Mouse (Mus musculus) inflammation-experienced regulatory T-cells, adult 6 months (primary cell): ENCODE measurements around the gene Pacsin3. TPM values are rescaled to one million over a fixed set of nuclear protein-coding genes. Genes with fewer than 3 reads are reported as not detected.

Experiments used
- ATAC-seq: one replicate; pipeline ENCODE4 v1.8.0; 2017
- polyA plus RNA-seq, 3 experiments: library from polyadenylated mRNA; unstranded; fragments of 100-300 nt; shearing (Covaris generic); gene quantifications; one replicate each; pipeline ENCODE4 v1.2.1; 2017

Gene Pacsin3
- under 1 TPM in 1 of 3 experiments, not detected in 2; 0.98 TPM for polyA plus RNA-seq

DNA sequence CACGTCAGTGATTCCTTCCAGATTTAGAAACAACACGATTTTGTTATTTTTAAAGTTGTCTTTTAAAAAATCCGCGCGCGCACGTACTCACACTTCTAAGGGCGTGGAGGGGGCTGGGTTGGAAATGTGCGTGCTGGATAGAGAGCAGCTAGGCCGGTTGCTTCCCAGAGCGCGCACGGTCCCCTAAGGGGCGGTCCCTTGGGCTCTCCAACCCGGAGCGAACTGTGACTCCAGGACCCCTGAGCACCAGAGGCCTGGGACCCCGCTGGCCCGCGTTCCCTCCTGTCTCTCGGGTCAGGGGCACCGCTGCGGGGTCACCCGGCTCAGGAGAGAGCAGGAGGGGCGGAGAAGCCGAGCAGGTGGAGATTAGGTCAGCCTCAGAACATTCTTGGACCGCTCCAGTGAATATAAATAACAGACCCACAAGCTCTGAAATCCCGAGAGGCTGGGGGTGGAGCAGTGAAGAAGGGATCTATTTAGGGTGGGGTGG lies at the start of gene Pacsin3:
Pacsin3 (plus strand) TSS at position 294 of the 490 bp plus-strand sequence.
- ATAC-seq: peak; percentile 8

DNA sequence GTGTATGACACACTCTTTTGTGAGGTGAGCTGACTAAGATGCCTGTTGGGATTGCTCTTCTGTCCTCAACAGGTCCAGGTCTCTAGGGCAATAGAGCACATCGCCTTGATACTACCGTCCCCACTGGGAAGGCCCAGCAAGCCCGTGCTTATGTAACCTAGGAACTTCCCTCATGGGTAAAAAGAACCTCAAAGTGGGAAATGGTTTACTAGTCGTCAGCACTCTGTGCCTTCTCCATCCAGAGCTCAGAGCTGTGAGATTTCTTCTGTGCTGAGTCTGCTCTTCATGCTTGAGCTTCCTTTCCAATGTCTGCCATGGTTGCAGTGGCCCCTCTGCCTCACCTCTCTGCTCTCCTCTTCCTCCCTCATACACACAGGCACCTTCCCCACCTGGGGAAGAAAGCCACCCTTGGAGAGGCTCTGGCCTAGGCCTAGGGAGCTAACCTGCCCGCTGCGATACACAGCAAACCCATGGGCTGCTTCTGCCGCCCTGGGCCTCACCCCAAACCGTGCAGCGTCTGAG lies 49.4 kb upstream of the Pacsin3 start:
- ATAC-seq: no peak

DNA sequence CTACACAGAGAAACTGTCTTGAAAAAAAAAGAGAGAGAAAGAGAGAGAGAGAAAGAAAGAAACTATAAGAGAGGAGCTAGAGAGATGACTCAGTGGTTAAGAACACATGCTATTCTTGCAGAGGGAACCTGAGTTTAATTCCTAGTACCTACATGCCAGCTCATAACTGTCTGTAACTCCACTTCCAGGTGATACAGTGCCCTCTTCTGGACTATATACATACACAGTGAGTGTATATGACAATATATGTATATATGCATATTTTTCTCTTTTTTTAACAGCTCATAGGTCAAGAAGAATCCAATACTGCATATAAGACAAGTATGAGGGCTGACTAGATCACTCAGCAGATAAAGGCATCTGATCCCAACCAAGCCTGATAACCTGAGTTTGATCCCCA lies 42.4 kb upstream of the Pacsin3 start:
- ATAC-seq: no peak

DNA sequence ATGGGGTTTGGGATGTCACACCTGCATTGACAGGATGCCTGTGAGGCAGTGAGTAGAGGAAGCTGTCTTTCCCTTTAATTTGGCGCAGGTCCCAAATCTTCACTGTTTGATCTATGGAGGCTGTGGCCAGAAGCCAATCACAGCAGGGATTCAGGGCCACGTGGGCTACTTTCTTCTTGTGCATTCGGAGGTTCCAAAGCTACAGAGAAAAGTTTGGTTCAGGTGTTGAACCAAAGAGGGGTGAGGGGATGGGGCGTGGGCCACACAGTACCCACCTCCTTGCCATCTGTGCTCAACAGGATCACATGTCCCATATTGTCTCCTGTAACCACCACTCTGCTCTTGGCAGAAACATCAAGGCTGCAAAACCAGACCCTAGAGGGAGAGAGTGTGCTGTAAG lies 38.7 kb upstream of the Pacsin3 start:
- no peak for ATAC-seq

DNA sequence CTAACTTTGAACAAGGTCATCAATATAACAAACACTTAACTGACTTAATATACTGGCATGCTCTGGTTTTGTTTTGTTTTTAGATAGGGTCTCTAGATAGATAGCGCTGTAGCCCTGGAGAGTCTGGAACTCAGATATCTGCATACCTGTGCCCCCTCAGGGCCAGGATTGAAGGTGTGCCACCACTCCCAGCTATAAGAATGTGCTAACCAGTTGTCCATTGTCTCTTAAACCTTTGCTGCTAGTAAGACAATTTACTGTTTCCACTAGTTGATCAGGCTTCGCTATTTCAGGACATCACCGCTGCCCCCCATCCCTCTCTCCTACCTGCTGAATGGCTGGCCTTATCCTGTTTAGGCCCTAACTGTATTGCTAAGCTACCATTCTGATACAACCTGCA lies 35.3 kb upstream of the Pacsin3 start:
- no peak for ATAC-seq

DNA sequence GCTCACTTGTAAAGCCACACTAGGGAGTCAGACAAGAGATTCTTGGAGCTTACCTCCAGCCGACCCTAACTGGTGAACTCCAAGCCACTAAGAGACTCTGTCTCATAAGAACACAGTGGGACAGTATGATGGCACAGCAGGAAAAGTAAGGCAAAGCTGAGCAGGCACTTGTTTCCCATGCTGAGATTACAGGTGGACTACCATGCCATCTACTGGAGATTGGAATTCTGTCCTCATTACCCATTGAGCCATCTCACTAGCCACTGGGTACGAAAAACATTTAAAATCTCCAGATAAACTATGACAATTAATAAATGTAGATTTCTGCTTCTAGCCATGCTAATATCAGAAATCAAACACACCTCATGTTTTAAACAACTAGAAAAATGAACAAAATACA lies 32.1 kb upstream of the Pacsin3 start:
- ATAC-seq: no peak

DNA sequence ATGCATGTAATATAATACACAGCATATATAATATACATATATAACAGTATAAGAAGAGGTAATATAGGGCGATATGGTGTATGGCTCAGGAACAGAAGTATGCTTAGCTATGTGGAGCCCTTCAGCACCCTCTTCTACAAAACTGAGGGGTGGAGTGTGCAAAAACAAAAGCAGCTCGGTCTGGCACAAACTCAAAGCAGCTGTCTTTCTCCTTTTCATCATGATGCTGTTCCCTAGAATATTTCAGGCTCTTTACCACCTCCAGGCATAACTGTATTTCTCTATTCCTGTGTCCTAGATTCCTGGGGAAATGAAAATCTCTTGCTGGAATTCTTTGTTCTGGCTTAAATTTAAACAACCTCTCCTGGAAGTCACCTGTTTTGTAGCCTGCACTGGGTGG lies 26.0 kb upstream of the Pacsin3 start:
- ATAC-seq: no peak

DNA sequence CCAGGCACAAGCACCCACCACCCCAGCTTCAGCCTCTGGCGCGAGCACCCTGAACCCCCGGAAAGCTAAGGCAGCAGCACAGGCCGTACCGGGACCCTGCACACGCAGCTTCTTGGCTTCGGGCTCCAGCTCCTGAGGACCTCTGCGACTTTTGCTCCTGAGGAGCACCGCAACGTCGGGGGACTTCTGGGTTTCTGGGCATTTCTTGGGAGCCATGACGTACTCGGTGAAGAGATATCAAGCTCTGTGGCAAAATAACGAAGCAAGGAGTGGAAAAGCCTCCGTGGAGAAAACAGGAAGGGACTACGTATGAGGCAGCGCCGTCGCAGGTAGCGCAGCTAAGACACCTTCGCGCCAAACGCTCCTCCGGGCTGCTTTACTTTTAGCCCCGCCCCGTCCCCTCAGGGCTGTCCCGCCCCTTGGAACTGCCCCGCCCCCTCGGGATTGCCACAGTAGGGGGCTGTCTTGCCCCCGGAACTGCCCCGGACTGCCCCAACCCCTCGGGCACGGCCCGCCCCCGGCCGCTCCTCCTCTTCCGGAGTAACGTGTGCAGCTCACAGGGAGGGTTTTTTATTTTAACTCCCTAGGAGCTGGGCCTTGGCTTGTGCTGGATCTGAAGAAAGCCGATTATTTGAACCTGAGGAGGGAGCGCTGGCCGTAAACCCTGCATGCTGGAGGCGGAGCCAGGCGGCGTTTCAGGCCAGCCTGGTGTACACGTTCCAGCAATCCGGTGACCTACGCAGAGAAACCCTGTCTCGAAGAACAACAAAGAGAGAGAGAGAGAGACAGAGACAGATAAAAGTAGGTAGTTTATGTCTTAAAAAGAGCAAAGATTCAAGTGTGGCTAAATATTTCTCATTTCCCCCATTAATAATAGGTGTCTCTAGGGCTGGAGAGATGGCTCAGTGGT lies 18.9 kb upstream of the Pacsin3 start, which contains the start of gene Ddb2:
Ddb2 (minus strand) TSS at position 382 of the 910 bp plus-strand sequence.
- peak; percentile 92 for ATAC-seq

DNA sequence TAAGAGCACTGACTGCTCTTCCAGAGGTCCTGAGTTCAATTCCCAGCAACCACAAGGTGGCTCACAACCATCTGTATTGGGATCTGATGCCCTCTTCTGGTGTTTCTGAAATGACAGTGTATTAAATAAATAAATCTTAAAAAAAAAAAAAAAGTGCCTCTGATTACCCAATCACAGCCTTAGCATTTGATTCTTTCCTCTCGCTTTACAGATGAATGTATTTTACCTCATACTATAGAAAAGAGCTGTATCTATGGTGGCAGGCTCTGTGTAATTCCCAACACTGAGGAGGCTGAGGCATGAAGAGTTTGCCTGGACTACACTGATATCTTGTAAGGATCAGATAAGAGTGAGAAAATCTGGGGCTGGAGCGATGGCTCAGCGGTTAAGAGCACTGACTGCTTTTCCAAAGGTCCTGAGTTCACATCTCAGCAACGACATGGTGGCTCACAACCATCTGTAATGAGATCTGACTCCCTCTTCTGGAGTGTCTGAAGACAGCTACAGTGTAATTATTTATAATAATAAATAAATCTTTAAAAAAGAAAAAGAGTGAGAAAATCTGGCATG lies 18.2 kb upstream of the Pacsin3 start:
- peak; percentile 14 for ATAC-seq

DNA sequence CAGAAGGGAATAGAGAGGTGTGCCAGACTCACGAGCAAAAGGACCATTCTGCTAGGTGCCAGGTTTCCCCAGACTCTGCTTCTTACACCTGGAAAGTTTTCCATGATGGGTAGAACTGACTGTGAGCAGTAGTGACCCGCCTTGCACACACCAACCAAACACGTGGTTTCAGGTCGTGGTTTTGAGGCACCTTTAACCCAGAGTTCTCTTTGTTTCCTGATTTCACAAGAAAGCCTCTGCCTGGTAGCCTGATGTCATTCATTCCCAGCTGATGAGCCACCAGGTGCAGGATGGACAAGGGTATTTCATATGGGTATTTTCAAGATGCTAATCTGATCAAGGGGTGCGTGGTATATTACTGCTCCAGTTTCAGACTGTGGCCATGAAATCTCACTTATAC lies 13.2 kb upstream of the Pacsin3 start:
- ATAC-seq: no peak

DNA sequence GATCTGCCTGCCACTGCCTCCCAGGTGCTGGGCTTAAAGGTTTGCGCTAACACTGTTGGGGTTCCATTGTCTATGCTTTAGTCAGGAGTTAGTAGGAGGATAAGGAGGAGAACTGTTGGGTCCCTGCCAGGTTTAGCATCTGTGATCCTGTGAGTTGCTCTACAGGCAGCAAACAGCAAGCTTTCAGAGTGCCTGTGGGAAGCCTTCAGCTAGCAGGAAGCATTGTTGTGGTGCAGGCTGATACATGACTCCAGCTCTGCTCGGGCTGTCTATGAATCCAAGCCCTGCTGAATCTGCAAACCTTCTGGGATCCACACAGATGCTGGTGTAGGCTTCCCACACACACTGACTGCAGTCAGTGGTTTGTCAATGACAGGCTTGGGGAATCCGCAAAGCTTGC lies 12.3 kb upstream of the Pacsin3 start:
- no peak for ATAC-seq

DNA sequence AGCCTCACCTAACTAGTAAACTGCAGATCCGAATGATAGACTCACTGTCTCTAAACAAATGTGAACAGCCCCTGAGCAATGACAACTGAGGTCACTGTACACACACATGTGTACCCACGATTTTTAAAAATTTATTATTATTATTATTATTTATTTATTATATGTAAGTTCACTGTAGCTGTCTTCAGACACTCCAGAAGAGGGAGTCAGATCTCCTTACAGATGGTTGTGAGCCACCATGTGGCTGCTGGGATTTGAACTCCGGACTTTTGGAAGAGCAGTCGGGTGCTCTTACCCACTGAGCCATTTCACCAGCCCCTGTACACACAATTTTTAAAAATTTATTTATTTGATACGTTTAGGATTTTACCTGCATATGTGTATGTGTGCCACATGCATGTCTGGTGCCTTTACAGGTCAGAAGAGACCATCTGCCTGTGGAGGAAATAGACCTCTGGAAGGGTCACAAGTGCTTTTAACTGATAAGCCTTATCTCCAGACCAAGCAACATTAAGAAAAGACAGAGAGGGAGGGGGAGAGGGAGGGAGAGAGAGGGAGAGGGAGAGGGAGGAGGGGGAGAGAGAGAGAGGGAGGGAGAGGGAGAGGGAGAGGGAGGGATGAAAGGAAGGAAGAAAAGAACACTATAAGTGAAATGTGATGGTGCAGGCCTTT lies 11.1 kb upstream of the Pacsin3 start:
- ATAC-seq: no peak

DNA sequence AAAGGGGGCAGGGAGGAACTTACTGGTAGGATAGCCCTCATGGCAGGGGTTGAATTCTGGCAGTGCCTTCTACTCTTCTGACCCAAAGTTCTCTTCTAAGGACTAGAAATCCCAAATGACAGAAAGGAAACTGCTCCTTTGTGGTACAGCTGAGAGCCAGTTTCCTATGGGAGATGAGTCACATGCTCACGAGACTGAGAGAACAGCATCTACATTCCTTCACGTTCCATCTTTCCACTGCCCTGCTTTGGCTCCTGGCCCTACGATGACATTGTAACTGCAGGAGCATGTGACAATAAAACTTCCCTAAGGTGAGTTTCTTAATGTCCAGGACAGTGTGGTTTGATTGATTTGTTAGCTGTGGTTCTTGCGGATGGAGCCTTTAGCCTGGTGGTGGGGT lies 7.4 kb upstream of the Pacsin3 start:
- ATAC-seq: no peak

DNA sequence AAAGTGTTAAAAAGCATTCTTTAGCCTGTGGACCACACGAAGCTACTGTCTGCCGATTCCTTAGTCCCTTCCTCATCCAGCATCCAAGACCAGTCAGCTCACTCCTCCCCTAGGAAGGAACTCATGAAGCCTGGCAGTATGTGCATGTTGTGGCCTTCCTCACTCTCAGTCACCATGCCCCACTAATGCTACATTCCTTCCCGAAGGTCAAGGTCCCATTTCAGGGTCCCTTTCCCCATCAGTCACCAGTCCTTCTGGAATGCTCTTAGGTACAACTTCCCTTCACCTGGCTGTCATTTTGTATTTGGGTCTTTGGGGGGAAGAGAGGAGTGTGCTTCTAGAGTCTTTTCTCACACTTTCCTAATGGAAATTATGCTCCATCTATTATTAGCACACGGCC lies 3.8 kb upstream of the Pacsin3 start:
- no peak for ATAC-seq

DNA sequence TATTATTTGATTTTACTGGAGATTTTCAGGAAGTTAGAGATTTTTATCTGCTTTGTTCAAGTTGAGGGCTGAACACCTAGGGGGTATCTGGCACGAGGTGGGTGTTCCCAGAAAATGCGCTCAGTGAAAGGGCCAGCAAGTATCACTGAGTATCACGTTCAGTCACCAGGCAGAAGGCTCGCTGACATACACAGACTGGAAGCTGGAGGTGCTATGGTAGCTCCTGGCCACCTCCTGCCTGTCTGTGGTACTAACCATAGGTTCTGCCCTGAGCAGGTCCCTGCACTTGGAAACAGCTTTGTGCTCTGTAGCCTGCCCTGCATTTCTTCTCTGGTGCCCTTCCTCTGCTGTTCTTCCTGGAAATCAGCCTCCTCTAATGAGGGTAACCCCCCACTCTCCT lies 3.2 kb upstream of the Pacsin3 start:
- ATAC-seq: no peak

DNA sequence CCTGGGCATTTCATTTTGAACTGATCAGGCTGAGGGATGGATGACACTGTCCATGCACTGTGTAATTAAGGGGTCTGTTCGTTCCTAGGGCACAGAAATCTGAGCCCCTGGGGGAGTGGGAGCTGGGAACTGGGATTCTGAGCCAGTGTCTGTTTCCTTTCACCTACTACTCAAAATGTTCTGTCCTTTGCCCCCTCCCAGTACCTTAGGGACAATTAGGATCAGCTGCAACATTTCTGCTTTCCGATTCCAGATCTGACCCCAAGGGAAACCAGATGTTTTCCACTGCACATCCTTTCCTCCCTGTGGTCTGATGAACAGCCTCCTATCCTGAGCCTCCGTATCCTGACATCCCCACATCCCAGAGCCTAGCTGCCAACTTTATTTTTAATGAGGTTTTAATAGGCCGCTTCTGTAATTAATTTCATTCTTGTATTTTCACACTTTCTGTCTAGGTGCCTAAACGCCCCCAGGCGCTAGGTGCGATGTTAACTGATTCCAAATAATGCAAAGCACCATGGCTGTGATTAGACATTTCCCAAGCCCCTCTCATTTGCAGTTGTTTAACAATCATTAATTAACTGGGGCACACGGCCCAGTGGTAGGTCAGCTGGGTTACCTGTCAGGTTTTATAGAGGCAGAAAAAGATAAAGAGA lies 901 bp upstream of the Pacsin3 start:
- ATAC-seq: no peak

DNA sequence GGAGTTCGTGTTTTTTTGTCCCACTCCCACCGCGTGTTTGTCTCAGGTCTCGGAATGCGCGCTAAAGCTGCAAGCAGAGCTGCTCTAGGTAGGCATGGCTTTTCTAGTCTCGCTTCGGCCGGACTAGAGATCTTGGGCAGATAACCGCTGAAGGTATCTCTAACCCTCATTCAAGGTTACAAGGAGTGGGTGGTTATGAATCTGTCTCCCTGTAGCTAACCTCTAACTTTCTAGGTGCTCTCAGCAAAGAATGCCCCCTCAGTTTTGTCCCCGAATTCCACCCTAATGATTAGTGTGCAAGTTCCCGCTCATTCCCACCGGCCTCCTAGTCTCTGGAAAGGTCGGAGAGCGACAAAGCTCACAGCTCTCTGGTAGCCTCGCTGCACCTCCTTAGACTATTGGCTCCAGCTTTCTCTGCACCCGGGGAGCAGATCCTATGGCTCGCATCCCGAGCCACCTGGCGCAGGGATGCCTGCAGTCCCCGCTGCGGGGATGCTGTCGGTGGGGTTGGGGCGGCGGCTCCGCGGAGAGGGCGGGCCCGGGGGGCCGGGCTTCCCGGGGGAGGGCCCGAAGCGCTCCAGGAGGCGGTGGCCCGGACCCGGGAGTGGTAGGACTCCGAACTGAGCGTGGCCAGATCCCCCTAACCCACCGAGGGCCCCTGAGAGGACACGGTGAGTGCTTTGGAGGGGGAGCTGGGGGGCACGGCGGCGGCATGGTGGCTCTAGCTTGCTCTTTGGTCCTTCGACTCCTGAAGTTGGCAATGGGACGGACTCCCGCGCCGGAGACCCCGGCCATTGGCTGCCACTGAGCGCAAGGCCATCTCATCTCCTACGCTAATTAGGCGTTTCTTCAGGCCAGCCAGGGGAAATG lies 737 bp downstream of the Pacsin3 start:
- ATAC-seq: peak; percentile 75

DNA sequence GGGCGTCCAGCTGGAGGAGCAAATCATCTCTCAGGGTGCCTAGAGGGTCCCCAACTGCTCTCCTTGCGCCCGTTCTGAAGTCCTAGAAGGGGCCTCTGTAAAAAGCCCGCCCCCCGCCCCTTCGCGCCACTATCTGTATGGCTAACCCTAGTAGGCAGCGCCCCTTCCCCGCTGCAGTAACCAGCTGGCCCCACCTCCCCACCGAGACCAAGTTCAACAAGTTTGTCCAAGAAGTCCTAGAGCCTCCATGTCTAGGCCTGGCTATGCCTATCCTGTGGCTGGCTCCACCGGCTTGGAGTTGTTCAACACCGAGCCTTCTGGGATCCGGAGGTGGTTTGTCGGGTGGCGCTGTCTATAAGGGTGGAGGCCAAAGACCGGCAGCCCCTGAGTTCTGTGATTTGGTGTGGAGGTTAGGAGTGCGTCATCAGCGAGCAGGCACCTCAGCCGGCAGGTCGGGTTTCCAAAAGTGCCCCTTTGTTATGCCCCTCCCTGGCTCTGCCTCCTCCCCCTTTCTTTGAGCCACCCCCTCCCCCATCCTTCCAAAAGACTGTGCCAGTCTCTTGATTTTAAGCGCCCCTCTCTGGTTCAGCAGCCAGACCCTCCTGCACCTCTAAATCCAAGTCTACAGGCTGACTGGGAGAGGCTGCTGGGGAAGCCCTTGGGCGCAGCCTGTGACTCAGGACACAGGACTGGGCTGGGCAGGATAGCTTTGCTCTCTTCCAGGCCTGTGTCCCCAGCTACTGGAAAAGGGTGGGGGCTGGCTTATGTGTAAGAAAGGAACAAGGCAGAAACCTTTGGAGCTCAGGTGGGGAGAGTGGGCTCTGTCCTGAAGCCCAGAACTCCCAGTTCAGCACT lies 1.6 kb downstream of the Pacsin3 start:
- peak; percentile 34 for ATAC-seq

DNA sequence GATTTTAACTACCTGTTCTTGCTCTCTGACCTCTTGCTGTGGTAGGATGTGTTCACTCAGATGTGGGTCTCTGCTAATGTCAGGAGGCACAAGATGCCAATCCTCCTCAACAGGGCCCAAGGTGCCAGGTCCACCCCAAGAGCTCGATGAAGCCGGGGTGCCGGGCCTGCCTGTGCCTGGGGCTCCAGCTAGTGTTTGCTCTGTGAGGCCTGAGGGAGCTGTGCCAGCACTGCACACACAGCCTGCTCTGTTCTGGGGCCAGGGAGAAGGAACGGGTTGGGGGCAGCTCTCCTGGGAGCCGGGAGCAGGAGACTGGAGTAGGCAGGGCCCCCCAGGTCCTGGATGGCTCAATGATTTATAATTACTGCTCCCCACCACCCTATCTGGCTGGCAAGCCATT lies 2.3 kb downstream of the Pacsin3 start:
- no peak for ATAC-seq

DNA sequence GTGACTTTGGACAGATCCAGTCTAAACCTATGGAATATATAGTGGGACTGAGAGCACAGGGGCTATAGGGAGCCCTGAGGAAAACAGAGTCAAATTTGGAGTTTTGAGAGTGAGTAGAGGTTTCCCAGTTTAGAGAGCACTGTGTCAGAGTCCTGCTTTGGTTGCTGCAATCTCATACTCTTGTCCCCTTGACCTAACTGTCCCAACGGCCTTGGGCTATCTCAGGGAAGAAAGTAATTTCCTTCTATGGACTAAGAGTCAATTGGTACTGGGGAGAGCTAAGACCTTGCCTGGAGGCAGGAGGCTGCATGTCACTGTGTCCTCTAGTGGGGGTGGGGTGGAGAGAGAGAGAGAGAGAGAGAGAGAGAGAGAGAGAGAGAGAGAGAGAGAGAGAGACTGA lies 3.1 kb downstream of the Pacsin3 start:
- ATAC-seq: no peak

DNA sequence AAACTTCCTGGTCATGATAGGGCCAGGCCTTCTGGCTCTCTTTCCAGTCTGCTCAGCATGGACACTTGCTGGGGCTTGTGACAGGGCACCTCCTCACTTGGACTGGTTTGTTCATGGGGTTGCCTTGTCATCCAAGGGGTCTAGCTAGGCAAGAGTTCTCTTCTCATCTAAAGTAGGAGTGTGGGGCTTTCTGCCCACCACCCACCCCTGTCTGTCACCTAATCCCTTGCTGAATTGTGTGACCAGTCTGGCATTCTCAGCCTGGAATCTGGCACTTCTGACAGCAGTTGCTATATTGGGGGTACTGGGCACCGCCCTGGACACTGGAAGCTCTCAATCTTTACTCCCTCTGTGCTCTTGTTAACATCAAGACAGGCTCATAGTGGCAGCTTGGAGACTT lies 3.7 kb downstream of the Pacsin3 start:
- ATAC-seq: no peak
